Mouse (Mus musculus): ENCODE data around the gene Fstl3. TPM values are rescaled to one million over a fixed set of nuclear protein-coding genes. Genes with fewer than 3 reads are reported as not detected.

Fstl3 gene
- total and polyA plus RNA-seq, 2 experiments from 2014 or later: 13.2 to 28.0 TPM

- TF ChIP-seq EP300 (IDR thresholded peaks at IDR 0.05; ENCODE audit: low read depth): peak; percentile 80
- no peak for TF ChIP-seq CTCF (IDR thresholded peaks at IDR 0.05; ENCODE audit: low read depth)
- WGBS: 57% methylated on average over 11 of the region's 11 CpGs
- Histone ChIP-seq H3K36me3 (replicated peaks; ENCODE audit: control insufficient read depth, insufficient read depth, low read length) (no peaks in the 10 kb centered on the region; the same call in none of the 2 replicates), H3K4me2 (ENCODE audit: low read depth, low read length) (peak overlapping the region; percentile 44), H3K4me3 (ENCODE audit: low read depth, low read length) (no peak overlapping the region), H3K27me3 (ENCODE audit: control insufficient read depth, insufficient read depth, low read length) (no peaks in the 10 kb centered on the region), H3K27ac (ENCODE audit: low read depth) (peak overlapping the region; percentile 81), H3K4me1 (ENCODE audit: control insufficient read depth, insufficient read depth) (peaks cover 5% of the 10 kb centered on the region; the same call in 1 of the 2 replicates), H3K9me3 (replicated peaks; ENCODE audit: control insufficient read depth, low read length) (no peaks in the 10 kb centered on the region), H3K9ac (replicated peaks; ENCODE audit: low read depth, low read length) (no peak overlapping the region)
- DNase-seq (ENCODE audit: low spot score) (no peak), ATAC-seq (ENCODE audit: insufficient read depth, low read depth) (no peak)
Observed at GRCm38 (mm10) chr10:79807826-79808225, 30.8 kb downstream of the Fstl3 start.

- Histone ChIP-seq H3K9me3 (replicated peaks; ENCODE audit: control insufficient read depth, low read length) (no peaks in the 10 kb centered on the region), H3K4me1 (ENCODE audit: control insufficient read depth, insufficient read depth) (peaks cover under 1% of the 10 kb centered on the region; the same call in 1 of the 2 replicates), H3K36me3 (replicated peaks; ENCODE audit: control insufficient read depth, insufficient read depth, low read length) (no peaks in the 10 kb centered on the region; the same call in none of the 2 replicates), H3K27ac (ENCODE audit: low read depth) (peak overlapping the region; percentile 81), H3K4me2 (ENCODE audit: low read depth, low read length) (no peak overlapping the region; the same call in 1 of the 2 replicates), H3K27me3 (ENCODE audit: control insufficient read depth, insufficient read depth, low read length) (no peaks in the 10 kb centered on the region), H3K4me3 (ENCODE audit: low read depth, low read length) (no peak overlapping the region), H3K9ac (replicated peaks; ENCODE audit: low read depth, low read length) (no peak overlapping the region)
- DNase-seq (ENCODE audit: low spot score) (no peak), ATAC-seq (ENCODE audit: insufficient read depth, low read depth) (no peak)
- WGBS: 62% methylated on average over 11 of the region's 11 CpGs
- no peak for TF ChIP-seq CTCF (IDR thresholded peaks at IDR 0.05; ENCODE audit: low read depth)
- no peak for TF ChIP-seq EP300 (IDR thresholded peaks at IDR 0.05; ENCODE audit: low read depth)
Observed at GRCm38 (mm10) chr10:79808728-79809127, 31.7 kb downstream of the Fstl3 start.

GRCm38 (mm10) chr10:79811736-79812637, 34.9 kb downstream of the Fstl3 start:
- peak; percentile 96 for TF ChIP-seq CTCF (IDR thresholded peaks at IDR 0.05; ENCODE audit: low read depth)
- no peak for TF ChIP-seq EP300 (IDR thresholded peaks at IDR 0.05; ENCODE audit: low read depth)
- Histone ChIP-seq H3K36me3 (replicated peaks; ENCODE audit: control insufficient read depth, insufficient read depth, low read length) (peaks cover 14% of the 10 kb centered on the region), H3K4me1 (ENCODE audit: control insufficient read depth, insufficient read depth) (no peaks in the 10 kb centered on the region), H3K4me2 (ENCODE audit: low read depth, low read length) (no peak overlapping the region), H3K9me3 (replicated peaks; ENCODE audit: control insufficient read depth, low read length) (no peaks in the 10 kb centered on the region), H3K27ac (ENCODE audit: low read depth) (no peak overlapping the region), H3K9ac (replicated peaks; ENCODE audit: low read depth, low read length) (no peak overlapping the region), H3K27me3 (ENCODE audit: control insufficient read depth, insufficient read depth, low read length) (no peaks in the 10 kb centered on the region), H3K4me3 (ENCODE audit: low read depth, low read length) (no peak overlapping the region)
- ATAC-seq (ENCODE audit: insufficient read depth, low read depth): peak; percentile 37; the same call in 1 of the 2 replicates
- DNase-seq (ENCODE audit: low spot score): peak; percentile 42
- WGBS: 28% methylated on average over 15 of the region's 15 CpGs

GRCm38 (mm10) chr10:79814271-79814842, 37.3 kb downstream of the Fstl3 start:
- 83% methylated on average over 5 of the region's 5 CpGs for WGBS
- Histone ChIP-seq H3K4me1 (ENCODE audit: control insufficient read depth, insufficient read depth) (no peaks in the 10 kb centered on the region), H3K4me3 (ENCODE audit: low read depth, low read length) (no peak overlapping the region), H3K36me3 (replicated peaks; ENCODE audit: control insufficient read depth, insufficient read depth, low read length) (peaks cover 19% of the 10 kb centered on the region), H3K9ac (replicated peaks; ENCODE audit: low read depth, low read length) (no peak overlapping the region), H3K27me3 (ENCODE audit: control insufficient read depth, insufficient read depth, low read length) (no peaks in the 10 kb centered on the region), H3K9me3 (replicated peaks; ENCODE audit: control insufficient read depth, low read length) (no peaks in the 10 kb centered on the region), H3K27ac (ENCODE audit: low read depth) (no peak overlapping the region), H3K4me2 (ENCODE audit: low read depth, low read length) (no peak overlapping the region)
- DNase-seq (ENCODE audit: low spot score) (no peak), ATAC-seq (ENCODE audit: insufficient read depth, low read depth) (no peak)
- no peak for TF ChIP-seq EP300 (IDR thresholded peaks at IDR 0.05; ENCODE audit: low read depth)

GRCm38 (mm10) chr10:79815671-79816494, 38.8 kb downstream of the Fstl3 start:
- 85% methylated on average over 12 of the region's 12 CpGs for WGBS
- DNase-seq (ENCODE audit: low spot score) (no peak), ATAC-seq (ENCODE audit: insufficient read depth, low read depth) (no peak)
- H3K9me3 ChIP-seq (replicated peaks; ENCODE audit: control insufficient read depth, low read length): no peaks in the 10 kb centered on the region
- H3K27me3 ChIP-seq (ENCODE audit: control insufficient read depth, insufficient read depth, low read length): no peaks in the 10 kb centered on the region
- no peak overlapping the region for H3K4me2 ChIP-seq (ENCODE audit: low read depth, low read length)
- H3K27ac ChIP-seq (ENCODE audit: low read depth): no peak overlapping the region
- H3K4me3 ChIP-seq (ENCODE audit: low read depth, low read length): no peak overlapping the region
- TF ChIP-seq EP300 (IDR thresholded peaks at IDR 0.05; ENCODE audit: low read depth): no peak
- no peak for TF ChIP-seq CTCF (IDR thresholded peaks at IDR 0.05; ENCODE audit: low read depth)
- H3K4me1 ChIP-seq (ENCODE audit: control insufficient read depth, insufficient read depth): no peaks in the 10 kb centered on the region
- peaks cover 25% of the 10 kb centered on the region for H3K36me3 ChIP-seq (replicated peaks; ENCODE audit: control insufficient read depth, insufficient read depth, low read length)
- no peak overlapping the region for H3K9ac ChIP-seq (replicated peaks; ENCODE audit: low read depth, low read length)

Data from heart, postnatal 0 days (tissue).